Comparison of ENCODE assay signal across 8 mouse cellular contexts in genomic region chr8:13644932-13645676, GRCm38 (mm10). TPM values are rescaled to one million over a fixed set of nuclear protein-coding genes. Genes with fewer than 3 reads are reported as not detected.
DNase-seq lines count a peak whose midpoint lies in the region; ATAC-seq and TF ChIP-seq lines count a peak whose summit lies in the region.

No protein-coding gene starts in this region.

- H3K4me2 ChIP-seq in lung, embryonic 14.5 days, result no peak overlapping the region
- H3K4me2 ChIP-seq in intestine, postnatal 0 days (replicated peaks; ENCODE audit: low read depth), result no peak overlapping the region

- no peaks in the 10 kb centered on the region for H3K27me3 ChIP-seq in lung, embryonic 14.5 days (ENCODE audit: insufficient read depth, low read length)
- no peaks in the 10 kb centered on the region for H3K27me3 ChIP-seq in intestine, postnatal 0 days (replicated peaks; ENCODE audit: control insufficient read depth, insufficient read depth, low read length)

- H3K4me3 ChIP-seq in lung, embryonic 14.5 days (ENCODE audit: low read depth, low read length), result no peak overlapping the region
- H3K4me3 ChIP-seq in intestine, postnatal 0 days (ENCODE audit: low read depth, low read length), result no peak overlapping the region

- ATAC-seq in lung, embryonic 14.5 days (ENCODE audit: insufficient read depth), result no peak
- no peak for ATAC-seq in intestine, postnatal 0 days

- H3K9me3 ChIP-seq in lung, embryonic 14.5 days (ENCODE audit: low read depth, low read length), result no peaks in the 10 kb centered on the region
- no peaks in the 10 kb centered on the region for H3K9me3 ChIP-seq in intestine, postnatal 0 days (ENCODE audit: control insufficient read depth)

- no peaks in the 10 kb centered on the region for H3K36me3 ChIP-seq in lung, embryonic 14.5 days (ENCODE audit: insufficient read depth)
- H3K36me3 ChIP-seq in intestine, postnatal 0 days (ENCODE audit: control insufficient read depth, insufficient read depth), result no peaks in the 10 kb centered on the region

- peaks cover 25% of the 10 kb centered on the region for H3K4me1 ChIP-seq in lung, embryonic 14.5 days (ENCODE audit: insufficient read depth)
- H3K4me1 ChIP-seq in intestine, postnatal 0 days (replicated peaks; ENCODE audit: control insufficient read depth, insufficient read depth, low read length), result no peaks in the 10 kb centered on the region

- peak; percentile 71 for DNase-seq in cerebellum, adult 9-10 months
- DNase-seq in cerebellum, adult 8-10 months, result no peak
- DNase-seq in lung, embryonic 14.5 days, result peak; percentile 39
- DNase-seq in lung, postnatal 14 days, result no peak
- peak; percentile 85 for DNase-seq in skeletal muscle tissue, adult 2 months (ENCODE audit: low read depth, low spot score)
- no peak for DNase-seq in layer of hippocampus, adult 8-10 months (ENCODE audit: low spot score in 2 of 2)
- DNase-seq in frontal cortex, postnatal 14 days (ENCODE audit: low spot score in 2 of 2), result no peak

- WGBS in lung, embryonic 14.5 days, result 46% methylated on average over 6 of the region's 6 CpGs
- WGBS in intestine, postnatal 0 days, result 64% methylated on average over 6 of the region's 6 CpGs

- no peak for TF ChIP-seq CTCF in lung, embryonic 14.5 days (IDR thresholded peaks at IDR 0.05; ENCODE audit: low read depth)
- TF ChIP-seq CTCF in intestine, postnatal 0 days (IDR thresholded peaks at IDR 0.05; ENCODE audit: low read depth), result no peak

- H3K9ac ChIP-seq in lung, embryonic 14.5 days, result no peak overlapping the region
- H3K9ac ChIP-seq in intestine, postnatal 0 days (ENCODE audit: low read depth, low read length), result no peak overlapping the region

- H3K27ac ChIP-seq in lung, embryonic 14.5 days (ENCODE audit: low read depth), result 0 out of 2 replicates have a peak overlapping the region, but pooled peaks have one; percentile 67
- H3K27ac ChIP-seq in intestine, postnatal 0 days (ENCODE audit: low read depth, low read length), result 0 out of 2 replicates have a peak overlapping the region, but pooled peaks have one; percentile 4

RNA-seq across cellular contexts. Expression of gene Rasa3, which starts 32.3 kb away (rescaled TPM):
- 41.7 and 48.1 TPM in 2 replicates for polyA plus RNA-seq in lung, embryonic 14.5 days (2014; fragmentation: Nextera tagmentation; extraction: Ambion mirVana)
- polyA plus RNA-seq in intestine, postnatal 0 days (2015; fragmentation: Nextera tagmentation; extraction: Ambion mirVana), result 9.8 and 9.9 TPM in 2 replicates
- 10 to 100 TPM; 62.7 to 74.3 (median 68.2) TPM for total RNA-seq in layer of hippocampus, adult 8-10 months (2022)

Comparison
In these comparisons a context has a peak if more than half of its experiments do, and no peak if none do; other contexts are left out.
1. DNase-seq: peak in cerebellum, adult 9-10 months (single experiment), lung, embryonic 14.5 days (single experiment) and skeletal muscle tissue, adult 2 months (single experiment); none in cerebellum, adult 8-10 months (single experiment), lung, postnatal 14 days (single experiment), layer of hippocampus, adult 8-10 months (0 of 2) and frontal cortex, postnatal 14 days (0 of 2).